Mouse (Mus musculus) ovary, adult 18-20 months (tissue): ENCODE measurements around the gene Morn5.

Experiments
- DNase-seq: peaks from one replicate; pipeline ENCODE4 v3.0.0; 2022; ENCODE audit warnings: low spot score, mixed read lengths

Morn5 gene

DNA sequence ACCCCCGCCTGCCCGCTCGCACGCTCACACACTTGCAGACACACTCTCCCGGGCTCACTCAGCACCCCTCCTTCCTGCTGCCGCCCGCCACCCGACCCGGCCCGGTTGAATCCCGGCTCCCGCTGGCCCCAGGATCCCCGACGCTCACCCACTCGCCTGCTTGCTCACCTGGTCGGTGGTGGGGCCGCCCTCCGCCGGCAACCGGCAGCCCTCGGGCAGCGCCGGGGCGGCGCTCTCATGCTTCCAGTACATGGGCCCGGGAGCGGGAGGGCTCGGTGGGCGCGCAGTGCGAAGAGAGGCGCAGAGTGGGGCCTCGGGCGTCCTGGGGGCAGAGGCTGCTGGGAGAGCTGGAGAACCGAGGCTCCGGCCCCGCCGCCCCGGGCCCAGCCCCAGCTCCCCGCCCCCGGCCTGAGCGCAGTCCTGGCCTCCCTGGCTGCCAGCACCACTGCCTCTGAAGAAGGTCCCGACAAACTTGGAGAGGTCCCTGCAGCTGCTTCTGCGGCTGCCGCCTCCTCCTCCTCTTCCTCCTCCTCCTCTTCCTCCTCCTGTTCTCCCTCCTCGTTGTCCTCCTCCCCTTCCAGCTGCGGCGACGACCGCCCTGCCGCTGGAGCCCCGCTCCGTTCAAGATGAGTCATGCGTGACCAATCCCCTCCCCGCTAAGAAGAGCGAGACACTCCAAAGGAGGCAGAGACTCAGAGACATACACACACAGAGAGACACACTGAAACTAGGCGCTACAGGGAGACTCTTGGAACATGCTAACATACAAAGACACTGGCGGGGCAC, 55.9 kb downstream of the Morn5 start, which contains the start of gene Lhx6:
Lhx6 (minus strand) TSS at position 453 of the 786 bp plus-strand sequence.
- DNase-seq = no peak

- DNase-seq = no peak
These were observed 59.4 kb downstream of the Morn5 start for GRCm38 (mm10) chr2:36108615-36109014.

GRCm38 (mm10) chr2:36112632-36113031, 63.4 kb downstream of the Morn5 start:
- no peak for DNase-seq

DNA sequence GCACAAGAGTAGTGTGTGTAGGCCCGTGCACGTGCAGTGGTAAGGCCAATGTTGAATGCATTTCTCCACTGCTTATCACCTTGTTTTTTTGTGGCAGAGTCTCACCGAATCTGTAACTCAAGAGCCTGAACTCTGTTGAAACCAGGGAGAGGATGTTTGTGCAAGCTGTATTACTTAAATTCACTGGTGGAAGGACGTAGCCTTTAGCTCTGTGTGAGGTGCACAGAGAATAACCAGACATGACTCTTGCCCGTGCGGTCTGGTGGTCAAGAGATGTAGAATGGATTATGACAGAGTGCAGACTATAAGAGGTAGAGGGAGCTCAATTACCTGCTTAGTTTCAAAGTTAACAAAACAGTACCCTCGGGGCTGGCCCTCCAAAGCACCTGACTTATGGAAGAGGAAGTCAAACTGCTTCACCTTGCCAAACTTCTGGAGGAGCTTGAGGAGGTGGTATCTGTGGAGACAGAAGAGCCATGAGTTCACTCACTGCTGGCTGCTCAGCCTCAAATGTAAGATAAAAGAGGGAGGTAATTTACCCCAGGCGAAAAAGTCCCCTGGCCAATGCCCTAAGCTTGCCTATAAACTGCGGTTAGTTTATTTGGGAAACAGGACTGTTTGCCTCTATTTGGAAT, 77.7 kb downstream of the Morn5 start:
- no peak for DNase-seq

DNA sequence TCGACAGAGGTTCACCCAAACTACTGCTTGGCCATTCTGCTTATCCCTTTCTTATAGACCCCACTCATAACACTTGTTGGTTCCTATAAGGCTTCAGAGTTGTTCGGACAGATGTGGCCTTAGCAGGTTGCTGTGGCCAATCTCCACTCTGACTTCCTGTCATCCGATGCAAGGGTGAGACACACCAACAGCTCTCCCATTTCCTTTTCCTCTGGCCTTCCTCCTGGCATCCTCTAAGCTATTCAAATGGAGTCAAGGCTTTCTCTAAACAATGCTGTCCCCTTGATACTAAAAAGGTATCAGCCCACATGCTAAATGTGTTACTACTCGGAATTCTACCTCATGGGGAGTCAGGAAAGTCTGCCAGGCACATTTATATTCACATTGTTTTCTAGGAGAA, 78.7 kb downstream of the Morn5 start:
- no peak for DNase-seq

DNA sequence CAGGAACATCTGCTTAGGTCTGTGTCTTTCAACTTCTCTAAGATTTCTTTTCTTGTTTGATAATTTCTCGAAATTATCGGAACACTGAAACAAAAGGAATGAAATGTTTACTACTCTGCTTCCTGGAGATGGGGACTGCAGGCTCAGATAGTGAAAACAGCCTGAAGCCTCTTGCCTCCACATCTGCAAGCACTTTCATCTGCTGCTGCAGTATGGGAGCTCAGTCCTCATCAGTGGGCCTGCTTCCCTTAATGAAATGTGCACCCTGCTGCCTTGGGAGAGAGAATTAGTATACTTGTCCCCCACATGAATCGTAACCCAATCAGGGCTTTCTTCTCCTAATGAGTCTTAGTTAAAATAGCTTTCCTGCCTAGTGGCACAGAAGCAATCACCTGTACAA, 79.8 kb downstream of the Morn5 start:
- no peak for DNase-seq
